Mouse (Mus musculus) lung, adult 2 months (tissue): ENCODE data around the gene Prr29. TPM values are rescaled to one million over a fixed set of nuclear protein-coding genes. Genes with fewer than 3 reads are reported as not detected.
A peak's percentile ranks its signal among the peaks of the same experiment; 100 is the strongest.
"Not testable (repeated sequence)": the region's sequence is repeated elsewhere in the genome, so short reads cannot be mapped to it uniquely, and the experiment has no call there.

Experiments
- DNase-seq: peaks from one replicate; pipeline ENCODE4 v3.0.0; 2022
- H3K4me1 ChIP-seq: fragments of 200-500 bp; 2 replicates; pipeline ENCODE4 v1.6.1; 2011; ENCODE audit warnings: low read length; ENCODE audit not compliant: control insufficient read depth, insufficient read depth
- H3K4me3 ChIP-seq: fragments of 200-500 bp; replicated peaks from 2 replicates; pipeline ENCODE3; 2011; ENCODE audit warnings: low read depth, mild to moderate bottlenecking, control low read depth, low read length; ENCODE audit errors: extremely low read depth
- CTCF ChIP-seq: fragments of 200-500 bp; IDR thresholded peaks from 2 replicates; pipeline ENCODE4 v1.5.1; 2011; ENCODE audit warnings: mild to moderate bottlenecking, low read length, control low read depth; ENCODE audit not compliant: insufficient read depth
- POLR2A ChIP-seq: fragments of 200-500 bp; IDR thresholded peaks from 2 replicates; pipeline ENCODE4 v1.6.1; 2011; ENCODE audit warnings: low read depth, mild to moderate bottlenecking, control low read depth, low read length, borderline replicate concordance; ENCODE audit errors: extremely low read depth
- WGBS: fragments of 180-500 bp; shearing (Covaris S2); methylation state at CpG from one replicate; pipeline ENCODE4 v1.1.7; 2018; 5-methylcytosine and 5-hydroxymethylcytosine counted together
- polyA plus RNA-seq: library from polyadenylated mRNA; depleted of rRNA; stranded (reverse); fragments of >200 nt; gene quantifications from 2 replicates; pipeline ENCODE4 v1.2.3, GENCODE M21; 2012

The Prr29 gene
- polyA plus RNA-seq, 1 experiment: 30.4 TPM

- DNase-seq: no peak
- Histone ChIP-seq H3K4me1 (peaks cover 16% of the 10 kb centered on the region), H3K4me3 (no peak overlapping the region)
- 53% methylated on average over 7 of the region's 7 CpGs for WGBS
- TF ChIP-seq CTCF: no peak
- TF ChIP-seq POLR2A: no peak
Measured at GRCm38 (mm10) chr11:106392597-106393330, 27.5 kb downstream of the Prr29 start.

GRCm38 (mm10) chr11:106393331-106393616 lies 28.0 kb downstream of the Prr29 start:
- Histone ChIP-seq H3K4me3 (no peak overlapping the region), H3K4me1 (peaks cover 16% of the 10 kb centered on the region)
- no peak for DNase-seq
- 36% methylated on average over 4 of the region's 4 CpGs for WGBS
- no peak for TF ChIP-seq POLR2A
- TF ChIP-seq CTCF: no peak

- not testable (repeated sequence) for DNase-seq, H3K4me3 ChIP-seq
- peaks cover 13% of the 10 kb centered on the region for H3K4me1 ChIP-seq
- WGBS: 73% methylated on average over 2 of the region's 2 CpGs
Measured at GRCm38 (mm10) chr11:106394055-106394454, 28.8 kb downstream of the Prr29 start.

- DNase-seq: no peak
- TF ChIP-seq POLR2A: no peak
- TF ChIP-seq CTCF: peak; percentile 32; the same call in 1 of the 2 replicates
- 89% methylated on average over 3 of the region's 3 CpGs for WGBS
- Histone ChIP-seq H3K4me3 (no peak overlapping the region), H3K4me1 (no peaks in the 10 kb centered on the region)
Measured at GRCm38 (mm10) chr11:106397656-106398055, 32.4 kb downstream of the Prr29 start.

GRCm38 (mm10) chr11:106398481-106398880 lies 33.2 kb downstream of the Prr29 start:
- TF ChIP-seq POLR2A: no peak
- no peak for TF ChIP-seq CTCF
- 91% methylated on average over 8 of the region's 8 CpGs for WGBS
- no peak for DNase-seq
- H3K4me3 ChIP-seq: no peak overlapping the region
- no peaks in the 10 kb centered on the region for H3K4me1 ChIP-seq

- WGBS: 82% methylated on average over 4 of the region's 4 CpGs
- DNase-seq: no peak
- H3K4me3 ChIP-seq: no peak overlapping the region
- no peak for TF ChIP-seq POLR2A
- TF ChIP-seq CTCF: no peak
- no peaks in the 10 kb centered on the region for H3K4me1 ChIP-seq
Measured at GRCm38 (mm10) chr11:106410011-106410410, 44.7 kb downstream of the Prr29 start.

- no peaks in the 10 kb centered on the region for H3K4me1 ChIP-seq
- no peak overlapping the region for H3K4me3 ChIP-seq
- 78% methylated on average over 3 of the region's 3 CpGs for WGBS
- DNase-seq: no peak
- TF ChIP-seq CTCF (no peak), POLR2A (no peak)
Measured at GRCm38 (mm10) chr11:106410507-106410906, 45.2 kb downstream of the Prr29 start.

GRCm38 (mm10) chr11:106411157-106411556 lies 45.9 kb downstream of the Prr29 start:
- no peak for DNase-seq
- TF ChIP-seq CTCF (no peak), POLR2A (no peak)
- Histone ChIP-seq H3K4me3 (no peak overlapping the region), H3K4me1 (no peaks in the 10 kb centered on the region)
- WGBS: 77% methylated on average over 2 of the region's 2 CpGs

GRCm38 (mm10) chr11:106412641-106413360 lies 47.5 kb downstream of the Prr29 start:
- DNase-seq: no peak
- 69% methylated on average over 3 of the region's 3 CpGs for WGBS
- Histone ChIP-seq H3K4me3 (no peak overlapping the region), H3K4me1 (no peaks in the 10 kb centered on the region)
- no peak for TF ChIP-seq POLR2A
- no peak for TF ChIP-seq CTCF

- 78% methylated on average over 3 of the region's 3 CpGs for WGBS
- TF ChIP-seq CTCF (no peak), POLR2A (no peak)
- DNase-seq: no peak
- no peaks in the 10 kb centered on the region for H3K4me1 ChIP-seq
- no peak overlapping the region for H3K4me3 ChIP-seq
Measured at GRCm38 (mm10) chr11:106416331-106416730, 51.1 kb downstream of the Prr29 start.
